Mouse (Mus musculus) adrenal gland, postnatal 10 days (tissue): Measurements from ENCODE around the gene Thoc5. TPM values are rescaled to one million over a fixed set of nuclear protein-coding genes. Genes with fewer than 3 reads are reported as not detected.

ENCODE experiments used
- DNase-seq: peaks from one replicate; pipeline ENCODE4 v3.0.0; 2021; ENCODE audit warnings: mixed read lengths
- total RNA-seq, 2 experiments: library from RNA; stranded (reverse); gene quantifications; 2 replicates each; pipeline ENCODE4 v1.2.3; 2021

Gene Thoc5
- total RNA-seq, 2 experiments from 2014 or later = 27.3 to 28.0 TPM

DNA sequence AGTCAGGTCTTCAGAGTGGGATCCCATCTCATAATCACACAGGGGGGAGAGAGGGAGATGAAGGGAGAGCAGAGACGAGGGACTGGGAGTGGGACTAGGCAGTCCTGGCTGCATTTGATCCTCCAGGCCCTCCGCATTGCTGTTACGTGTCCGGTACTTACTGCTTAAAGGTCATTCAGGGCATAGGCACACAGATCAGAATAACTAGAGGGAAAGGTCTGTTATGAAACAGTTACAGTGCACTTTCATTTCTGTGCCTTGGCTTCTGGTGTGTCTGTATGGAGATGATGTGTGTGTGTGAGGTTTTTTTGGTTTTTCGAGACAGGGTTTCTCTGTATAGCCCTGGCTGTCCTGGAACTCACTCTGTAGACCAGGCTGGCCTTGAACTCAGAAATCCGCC is 11.1 kb downstream of the Thoc5 start:
- DNase-seq = no peak

DNA sequence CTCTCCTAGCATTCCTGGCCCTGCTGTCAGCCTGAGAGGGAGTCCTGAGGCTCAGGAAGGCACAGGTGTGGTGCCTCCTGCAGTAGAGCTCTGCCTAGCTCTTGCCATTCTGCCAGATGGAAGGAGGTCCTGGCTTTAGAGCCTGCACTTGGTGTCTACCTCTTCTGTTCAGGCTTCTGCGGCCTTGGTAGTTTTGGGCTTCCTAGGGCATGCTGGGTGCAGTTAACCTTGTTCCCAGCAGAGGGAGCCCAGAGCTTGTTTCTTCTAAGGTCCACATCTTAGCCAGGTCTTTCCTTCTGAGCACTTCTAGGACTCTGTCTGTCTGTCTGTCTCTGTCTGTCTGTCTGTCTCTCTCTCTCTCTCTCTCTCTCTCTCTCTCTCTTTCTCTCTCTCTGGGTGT is 20.9 kb downstream of the Thoc5 start:
- DNase-seq = peak; percentile 76

DNA sequence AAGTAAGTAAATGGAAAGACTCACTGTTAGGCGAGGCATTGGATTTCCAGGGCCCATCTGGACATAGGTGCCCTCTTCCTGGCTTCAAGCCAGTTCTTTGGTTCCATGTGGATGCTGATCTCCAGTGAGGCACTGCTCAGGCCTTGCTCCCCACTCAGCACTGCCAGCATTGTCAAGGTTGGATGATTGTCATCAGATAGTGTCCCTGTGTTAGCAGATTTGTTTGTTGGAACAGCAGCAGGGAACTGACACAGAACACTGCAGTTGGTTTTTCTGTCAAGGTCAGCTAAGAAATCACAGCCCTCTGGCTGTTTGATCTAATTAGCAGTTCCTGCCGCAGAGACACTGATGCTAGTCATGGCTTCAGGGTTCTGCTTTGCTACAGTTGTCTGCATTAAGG is 26.2 kb downstream of the Thoc5 start:
- DNase-seq = peak; percentile 56

DNA sequence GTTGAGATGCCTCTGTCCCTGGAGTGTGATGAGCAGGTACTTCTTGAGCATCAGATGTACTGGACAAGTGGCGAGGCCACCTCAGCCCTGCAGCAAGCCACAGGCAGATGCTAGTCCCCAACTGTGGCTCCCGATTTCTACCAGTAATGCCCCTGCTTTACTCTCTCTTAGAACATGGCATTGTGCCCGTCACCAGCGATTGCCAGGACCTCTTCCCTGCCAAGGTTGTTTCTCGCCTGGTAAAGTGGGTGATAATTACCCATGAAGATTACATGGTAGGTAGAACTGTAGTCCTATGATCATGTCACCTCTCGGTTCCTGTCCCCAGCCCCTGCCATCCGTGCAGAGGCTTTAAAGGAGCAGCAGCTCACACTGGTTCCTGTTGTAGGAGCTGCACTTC is 26.6 kb downstream of the Thoc5 start:
- peak; percentile 43 for DNase-seq

DNA sequence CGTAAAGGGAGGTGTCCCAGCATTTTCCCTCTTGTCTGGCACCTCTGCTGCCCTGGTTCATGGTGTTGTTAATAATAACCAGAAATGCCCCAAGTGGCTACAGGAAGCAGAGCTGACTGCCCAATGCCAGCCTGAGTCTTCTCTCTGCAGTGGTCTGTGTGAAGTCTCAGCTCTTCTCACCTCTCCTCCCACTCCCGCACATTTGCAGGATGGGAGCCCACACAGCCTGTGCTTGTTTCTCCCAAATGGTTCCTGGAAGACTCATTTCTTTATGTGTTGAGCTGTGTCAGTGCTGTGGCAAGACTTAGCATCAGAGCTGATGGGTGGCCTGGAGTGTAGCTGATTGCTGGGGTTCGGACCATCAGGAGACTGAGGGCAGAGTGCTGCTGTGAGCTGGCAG is 32.1 kb downstream of the Thoc5 start:
- DNase-seq = no peak

DNA sequence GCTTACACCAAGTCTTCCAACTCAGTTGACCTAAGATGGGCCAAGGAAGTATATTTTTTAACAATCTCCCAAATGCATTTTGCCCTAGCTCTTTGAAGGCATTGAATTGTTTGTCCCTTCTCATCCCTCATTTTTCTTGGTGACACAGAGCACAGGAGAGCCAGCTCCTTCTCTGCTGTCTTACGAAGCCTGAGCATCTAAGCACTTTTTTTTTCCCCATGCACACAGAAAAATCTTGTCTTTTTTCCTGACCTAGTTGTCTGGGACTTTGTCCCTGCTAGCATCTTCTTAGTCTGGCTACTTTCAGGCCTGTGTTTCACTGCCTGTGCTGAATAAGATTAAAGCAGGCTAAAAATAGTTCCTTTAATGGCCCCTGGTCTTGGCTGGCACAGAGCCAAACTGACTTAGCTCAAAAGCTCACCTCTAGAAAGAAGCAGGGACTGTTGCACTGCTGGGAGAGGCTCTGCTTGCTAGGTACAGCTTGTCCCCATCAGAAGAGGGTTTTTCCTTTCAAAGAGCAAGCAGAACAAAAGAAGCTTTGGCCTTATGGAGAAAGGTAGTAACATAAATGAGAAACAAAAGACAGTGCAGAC is 36.0 kb downstream of the Thoc5 start:
- DNase-seq = peak; percentile 67

DNA sequence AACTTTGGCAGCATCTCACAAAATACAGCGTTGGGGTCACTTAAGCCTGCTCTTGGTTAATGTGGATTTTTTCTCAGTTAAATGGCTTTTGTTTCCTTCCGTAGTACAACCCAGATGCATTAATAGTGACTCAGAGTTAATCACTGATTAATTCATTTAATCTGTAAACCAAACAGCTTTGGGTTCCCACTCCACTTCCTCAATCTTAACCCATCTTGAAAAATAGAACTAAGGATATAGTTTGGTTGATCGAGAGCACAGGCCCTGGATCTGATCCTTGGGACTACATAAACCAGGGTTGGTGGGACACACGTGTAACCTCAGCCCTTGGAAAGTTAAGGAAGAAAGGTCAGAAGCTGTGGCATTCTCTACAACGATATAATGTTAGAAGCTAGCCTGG is 41.1 kb downstream of the Thoc5 start:
- DNase-seq = no peak

DNA sequence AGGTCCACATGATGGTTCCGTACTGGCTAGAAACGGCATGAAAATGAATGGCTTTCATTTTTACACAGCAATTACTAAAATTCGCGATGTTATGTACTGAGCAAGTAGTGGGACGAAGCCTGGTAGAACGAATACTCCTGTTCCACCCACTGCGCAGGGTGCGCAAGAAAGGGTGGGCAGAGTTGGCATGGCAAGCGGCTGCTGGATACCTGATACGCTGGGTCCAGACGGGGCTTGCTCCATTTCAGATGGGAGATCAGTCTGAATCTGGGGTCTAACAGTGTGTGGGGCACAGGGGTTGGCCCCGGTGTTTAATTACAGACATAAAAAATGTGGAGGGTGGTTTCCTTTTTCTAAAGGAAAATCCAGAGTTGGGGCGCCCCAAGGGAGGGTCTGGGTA is 51.4 kb downstream of the Thoc5 start:
- DNase-seq = no peak

DNA sequence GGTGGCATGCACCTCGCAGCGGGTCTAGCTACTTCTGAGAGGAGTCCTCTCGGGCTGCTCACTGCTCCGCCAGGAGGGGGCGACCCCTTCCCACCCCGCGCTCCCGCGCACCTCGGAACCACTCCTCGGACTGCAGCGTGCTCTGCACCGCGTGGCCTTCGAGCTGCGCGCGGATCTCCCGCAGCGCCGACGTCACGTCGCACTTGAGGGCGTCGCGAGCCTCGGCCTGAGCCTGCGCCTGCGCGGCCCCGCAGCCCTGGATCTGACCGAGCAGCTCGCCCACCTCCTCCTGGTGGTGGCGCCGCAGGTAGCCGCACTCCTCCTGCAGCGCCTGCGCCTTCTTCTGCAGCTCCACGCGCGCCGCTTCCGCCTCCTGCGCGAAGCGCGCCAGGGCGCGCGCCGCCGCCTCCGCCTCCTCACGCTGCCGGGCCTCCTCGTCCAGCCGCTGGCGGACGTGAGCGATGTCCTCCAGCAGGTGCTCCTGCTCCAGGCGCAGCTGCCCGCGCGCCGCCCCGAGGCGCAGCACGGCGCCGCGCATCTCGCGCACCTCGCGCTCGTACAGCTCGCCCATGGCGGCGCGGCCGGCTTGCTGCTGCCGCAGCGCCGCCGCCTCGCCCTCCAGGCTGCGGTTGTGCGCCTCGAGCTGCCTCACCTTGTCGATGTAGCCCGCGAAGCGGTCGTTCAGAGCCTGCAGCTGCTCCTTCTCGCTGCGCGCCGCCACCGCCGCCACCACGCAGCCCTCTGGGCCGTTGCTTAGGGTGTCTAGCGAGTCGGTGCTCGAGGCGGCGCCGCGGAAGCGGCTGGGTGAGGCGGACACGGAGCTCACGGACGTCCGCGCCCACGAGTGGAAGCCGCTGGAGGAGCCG is 52.1 kb downstream of the Thoc5 start:
- peak; percentile 53 for DNase-seq

DNA sequence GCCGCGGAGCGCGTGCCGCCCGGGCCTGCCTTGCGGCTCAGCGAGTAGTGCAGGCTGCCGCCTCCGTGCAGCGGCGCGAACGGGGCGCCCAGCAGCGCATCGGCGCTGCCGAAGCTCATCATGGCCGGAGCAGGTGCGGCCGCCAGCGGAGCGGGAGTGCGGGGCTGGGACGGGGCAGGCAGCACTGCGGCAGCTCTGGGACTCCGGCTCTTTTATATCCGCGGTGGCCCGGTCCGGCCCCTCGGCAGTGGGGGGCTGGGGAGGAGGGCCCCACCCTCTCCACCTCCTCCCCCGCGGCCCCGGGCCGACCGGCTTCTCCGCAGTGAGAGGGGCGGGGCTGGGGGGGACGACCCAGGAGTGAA is 52.7 kb downstream of the Thoc5 start, which contains the start of gene Nefh:
Nefh (minus strand) TSS at position 252 of the 362 bp plus-strand sequence.
- DNase-seq = peak; percentile 25

DNA sequence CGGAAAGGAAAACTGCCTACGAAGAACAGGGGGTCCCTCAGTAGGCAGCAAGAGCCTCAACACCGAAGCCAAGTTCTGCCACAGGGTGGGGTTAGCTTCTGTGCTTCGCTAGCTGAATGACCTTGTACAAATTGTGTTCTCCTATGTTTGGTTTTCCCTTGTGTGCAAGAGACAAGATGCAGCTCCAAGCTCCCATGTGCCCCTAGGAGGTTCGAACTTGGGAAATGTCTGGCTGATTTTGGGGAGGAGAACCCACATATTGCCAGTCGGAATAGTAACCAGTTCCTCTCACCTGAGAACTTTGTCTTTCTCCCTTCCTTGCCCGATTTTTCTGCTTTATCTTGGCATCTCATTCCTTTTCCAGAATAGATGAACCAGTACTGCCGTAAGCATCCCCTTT is 53.7 kb downstream of the Thoc5 start:
- DNase-seq = no peak

DNA sequence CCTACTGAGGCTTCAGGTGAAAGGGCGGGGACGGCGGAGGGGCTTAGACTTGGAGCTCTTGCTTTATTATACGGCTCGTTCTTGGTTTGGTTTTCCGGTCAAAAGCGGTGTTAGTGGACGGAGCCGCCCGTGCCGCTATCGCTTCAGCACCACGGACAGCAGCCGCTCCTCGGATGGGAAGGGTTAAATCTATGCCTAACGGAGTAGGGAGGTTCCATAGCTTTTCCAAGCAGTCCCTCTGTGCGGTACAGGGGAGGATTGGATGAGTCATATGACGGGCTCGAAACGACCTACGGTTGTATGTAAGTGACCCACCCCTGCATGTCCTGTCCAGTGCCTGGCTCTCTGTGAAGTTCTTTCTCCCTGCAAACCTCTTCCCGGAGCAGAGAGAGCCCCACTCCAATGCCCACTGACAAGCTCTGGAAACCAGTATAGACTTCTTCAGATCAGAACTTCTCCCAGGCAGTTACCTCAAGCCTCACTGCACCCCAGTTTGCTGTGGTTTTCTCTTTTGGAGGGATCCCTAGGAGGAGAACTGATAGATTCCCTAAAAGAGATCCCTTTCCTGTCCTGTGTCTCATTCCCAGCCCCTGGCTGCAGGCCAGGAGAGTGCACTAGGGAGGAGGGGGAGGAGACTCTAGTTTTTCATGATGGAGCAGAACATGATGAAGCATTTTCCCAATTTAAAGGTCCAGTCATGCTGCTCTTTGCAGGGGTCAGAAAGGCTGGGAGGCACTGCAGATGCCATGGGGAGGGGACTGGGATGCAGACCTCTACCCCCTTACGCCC is 54.3 kb downstream of the Thoc5 start:
- DNase-seq = peak; percentile 82

DNA sequence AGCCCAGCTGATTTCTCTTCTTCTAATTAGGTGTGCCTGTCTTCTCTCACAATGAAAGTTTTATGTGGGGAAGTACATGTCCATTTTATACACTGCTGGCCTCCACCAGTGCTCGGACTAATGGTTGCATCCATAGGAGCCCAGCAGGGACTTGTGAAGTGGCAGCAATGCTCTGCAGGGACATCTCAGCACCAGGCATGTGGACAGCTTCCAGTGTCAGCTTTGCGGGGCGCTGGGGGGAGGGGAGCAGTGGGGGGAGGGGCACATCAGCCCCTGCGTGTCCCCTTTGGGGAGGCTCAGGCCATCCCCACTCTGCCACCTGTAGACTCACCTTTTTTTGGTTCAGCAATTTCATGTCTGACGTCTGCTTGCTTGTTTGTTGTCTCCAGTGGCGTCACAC is 58.3 kb downstream of the Thoc5 start:
- DNase-seq = peak; percentile 12

DNA sequence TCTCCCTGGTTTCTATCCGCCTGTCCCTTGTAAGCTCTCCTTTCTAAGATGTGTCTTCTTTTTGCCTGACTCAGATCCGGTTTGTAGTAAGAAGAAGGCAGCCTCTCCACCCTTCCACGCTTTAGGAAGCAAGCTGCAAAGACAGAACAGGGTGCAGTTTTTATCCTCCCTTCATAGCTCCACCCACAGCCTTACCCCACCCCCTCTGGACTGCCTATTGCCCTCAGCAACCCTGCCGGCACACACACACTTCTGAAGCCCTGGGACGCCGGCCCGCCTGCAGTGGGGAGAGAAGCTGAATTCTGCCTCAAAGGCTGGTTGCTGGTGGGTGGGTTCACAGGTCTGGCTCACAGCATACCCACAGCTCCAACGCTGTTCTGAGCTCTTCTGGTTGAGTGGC is 58.8 kb downstream of the Thoc5 start:
- peak; percentile 34 for DNase-seq

DNA sequence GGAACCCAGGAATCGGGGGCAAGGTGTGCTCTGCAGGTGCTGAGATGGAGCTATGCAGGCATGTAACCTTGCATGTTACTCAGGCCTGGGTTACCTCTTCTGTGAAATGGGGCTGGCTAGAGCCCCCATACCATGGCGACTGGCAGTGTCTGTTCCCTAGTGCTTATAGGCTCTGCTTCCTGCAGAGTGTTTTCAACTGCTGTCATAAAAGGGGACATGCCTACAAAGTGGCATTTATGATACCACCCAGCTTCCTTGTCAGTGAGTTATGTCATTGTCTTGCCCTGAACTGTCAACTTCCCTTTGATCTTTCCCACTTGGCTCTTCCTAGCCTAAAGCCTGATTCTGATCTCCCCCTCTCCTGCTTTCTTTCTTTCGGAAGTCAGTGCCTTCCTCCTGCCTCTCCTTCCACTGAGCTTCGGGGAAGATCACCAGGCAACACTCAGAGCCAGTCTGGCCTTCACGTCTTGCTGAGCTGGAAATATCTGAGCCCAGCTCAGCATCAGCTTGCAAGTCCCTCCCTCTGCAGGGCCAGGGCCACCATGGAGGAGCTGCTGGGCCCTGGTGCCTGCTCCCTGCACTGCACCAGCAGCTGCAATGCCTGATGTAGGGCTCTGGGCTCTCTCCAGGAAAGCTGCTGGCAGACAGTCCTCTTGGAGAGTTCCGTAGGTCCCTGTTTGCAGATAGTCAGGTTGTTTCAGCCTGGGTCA is 68.1 kb downstream of the Thoc5 start:
- DNase-seq = peak; percentile 28

DNA sequence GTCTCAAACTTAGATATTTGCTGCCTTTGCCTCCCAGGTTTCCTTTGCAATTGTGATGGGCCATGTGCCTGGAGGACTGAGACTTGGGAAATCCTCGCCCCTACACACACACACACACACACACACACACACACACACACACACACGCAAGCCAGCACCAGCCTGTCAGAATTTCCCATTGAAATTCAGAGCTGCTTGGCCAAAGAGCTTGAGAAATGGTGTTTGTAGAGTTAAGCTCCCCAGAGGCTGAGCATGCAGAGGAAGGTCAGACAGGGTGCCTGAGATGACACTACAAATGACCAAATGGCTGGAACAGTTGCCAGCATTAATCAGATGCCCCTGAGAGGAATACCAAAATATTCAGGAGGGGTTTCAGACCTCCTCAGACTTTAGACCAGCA is 71.2 kb downstream of the Thoc5 start:
- peak; percentile 54 for DNase-seq

DNA sequence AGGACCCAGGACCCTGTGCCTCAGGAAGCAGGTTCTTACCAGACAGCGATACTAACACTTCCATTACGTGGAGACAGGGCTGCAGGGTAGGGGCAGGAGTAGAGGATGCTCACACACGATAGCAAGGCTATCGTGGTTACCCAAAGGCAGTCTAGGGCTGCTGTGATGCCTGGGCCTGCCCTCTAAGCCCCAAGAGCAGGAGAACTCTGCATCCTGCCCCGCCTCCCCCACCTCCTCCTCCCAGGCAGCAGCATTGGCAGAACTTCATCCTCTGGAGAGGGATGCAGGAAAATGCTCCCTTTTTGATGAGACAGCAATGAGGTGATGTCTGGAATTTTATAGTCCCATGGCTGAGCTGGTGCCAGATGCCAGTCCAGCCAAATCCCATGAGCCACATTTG is 71.8 kb downstream of the Thoc5 start:
- no peak for DNase-seq

DNA sequence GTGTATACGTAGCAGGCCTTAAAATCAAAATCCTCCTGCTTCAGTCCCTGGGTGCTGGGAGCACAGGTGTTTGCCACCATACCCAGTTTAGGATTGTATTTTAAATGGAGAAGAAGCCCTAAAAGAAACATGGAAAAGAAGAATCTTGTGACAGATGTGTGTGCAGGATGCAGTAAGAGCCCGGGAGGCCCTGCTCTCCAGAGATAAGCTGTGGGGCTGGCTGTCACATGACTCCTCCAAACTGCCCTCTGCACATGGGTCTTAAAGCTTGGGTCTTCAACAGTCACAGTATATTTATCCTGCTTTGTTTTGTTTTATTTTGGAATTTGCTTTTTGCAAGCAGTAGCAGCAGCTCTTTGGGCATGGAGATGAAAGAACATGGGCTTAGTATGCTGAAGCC is 72.4 kb downstream of the Thoc5 start:
- DNase-seq = no peak

DNA sequence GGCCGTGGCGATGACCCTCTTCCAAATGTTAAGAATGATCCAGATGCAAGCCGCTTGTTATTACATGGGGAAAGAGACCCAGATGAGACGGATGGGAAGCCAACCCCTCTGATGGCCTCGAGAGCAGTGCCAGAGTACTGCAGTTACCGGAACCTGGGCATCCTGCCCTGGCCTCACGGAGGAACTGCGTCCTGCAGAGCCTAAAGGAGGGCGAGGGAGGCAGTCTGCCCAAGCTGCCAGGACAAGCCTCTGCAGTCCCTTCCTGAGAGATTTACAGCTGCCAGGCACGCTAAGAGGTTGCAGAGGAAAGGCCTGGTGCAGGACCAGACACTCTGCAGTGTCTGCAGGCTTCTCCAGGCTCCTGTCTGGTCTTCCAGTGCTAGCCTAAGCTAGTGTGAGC is 73.3 kb downstream of the Thoc5 start:
- peak; percentile 79 for DNase-seq

DNA sequence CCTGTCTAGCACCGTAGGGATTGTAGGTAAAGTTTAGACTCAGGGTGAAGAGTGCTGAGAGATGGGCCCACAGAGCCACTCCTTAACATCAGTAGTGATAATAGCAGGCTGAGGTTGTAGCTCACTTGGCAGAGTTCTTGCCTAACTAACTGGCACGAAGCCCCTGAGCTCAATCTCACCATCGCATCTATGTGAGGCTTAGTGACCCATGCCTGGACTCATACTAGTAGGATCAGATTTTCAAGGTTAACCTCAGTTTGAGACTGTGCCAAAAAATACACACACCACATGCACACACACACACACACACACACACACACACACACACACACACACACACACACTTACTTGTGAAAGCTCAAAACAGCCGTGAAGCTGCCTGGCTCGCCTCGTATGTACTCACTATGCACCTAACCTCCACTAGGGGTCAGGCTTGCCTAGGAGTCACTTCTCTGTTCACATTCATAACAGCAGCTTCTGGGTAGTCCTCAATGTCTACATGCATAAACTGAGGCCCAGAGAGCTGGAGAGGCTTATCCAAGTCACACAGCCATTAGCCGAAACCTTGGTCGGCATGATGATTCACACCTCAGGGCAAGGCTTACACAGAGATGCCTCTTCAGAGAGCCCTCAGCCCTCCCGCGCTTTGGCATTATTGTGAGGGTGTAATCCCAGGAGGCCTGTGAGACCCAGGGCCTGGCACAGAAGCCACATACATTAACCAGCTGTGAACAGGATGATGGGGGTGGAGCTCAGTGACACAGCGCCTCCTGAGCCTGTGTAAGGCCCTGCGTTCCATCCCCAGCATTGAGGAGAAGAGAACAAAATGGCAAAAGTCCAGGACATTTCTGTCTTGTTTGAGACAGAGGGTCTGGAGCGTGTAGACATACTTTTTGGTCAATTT is 78.1 kb downstream of the Thoc5 start:
- peak; percentile 66 for DNase-seq

DNA sequence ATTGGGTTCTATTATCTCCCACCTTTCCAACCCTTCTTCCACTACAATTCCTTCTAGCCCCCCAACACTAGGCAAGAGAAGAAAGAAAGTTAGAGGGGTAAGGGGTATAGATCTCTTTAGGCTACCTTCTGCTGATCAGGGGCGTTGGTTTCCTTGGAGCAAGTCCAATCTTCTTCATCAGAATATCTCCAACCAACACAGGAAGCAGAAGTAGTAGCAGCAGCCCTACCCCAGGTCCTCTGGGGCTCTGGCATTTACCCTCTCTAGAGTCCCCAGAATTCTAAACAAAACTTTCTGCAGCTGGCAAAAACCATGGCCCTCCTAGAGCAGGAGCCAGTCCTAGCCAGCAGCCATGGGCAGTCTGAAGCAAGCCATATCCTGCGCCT is 78.7 kb downstream of the Thoc5 start:
- DNase-seq = no peak
